Mouse (Mus musculus) midbrain, embryonic 14.5 days (tissue): Measurements from ENCODE around the gene BC025920. TPM values are rescaled to one million over a fixed set of nuclear protein-coding genes. Genes with fewer than 3 reads are reported as not detected.

Source experiments
- ATAC-seq: fragments of 200-750 bp; cut with Nextera tagmentation; 2 replicates; pipeline ENCODE4 v1.8.0; 2017; ENCODE audit warnings: moderate number of reproducible peaks, moderate library complexity; ENCODE audit not compliant: low FRiP score, low TSS enrichment
- DNase-seq: peaks from one replicate; pipeline ENCODE4 v3.0.0-alpha.2; 2015
- H3K27ac ChIP-seq: fragments of 300-500 bp; sonication (generic); replicated peaks from 2 replicates; pipeline ENCODE4 v1.5.1; 2014; ENCODE audit warnings: mild to moderate bottlenecking, low read depth, low read length, moderate library complexity
- H3K27me3 ChIP-seq: fragments of 300-500 bp; sonication (generic); 2 replicates; pipeline ENCODE4 v1.6.1; 2014; ENCODE audit warnings: low read length, control low read depth, mixed read lengths; ENCODE audit not compliant: control insufficient read depth, insufficient read depth
- H3K36me3 ChIP-seq: fragments of 300-500 bp; sonication (generic); 2 replicates; pipeline ENCODE4 v1.6.1; 2014; ENCODE audit warnings: low read length, control low read depth; ENCODE audit not compliant: control insufficient read depth, insufficient read depth
- H3K4me1 ChIP-seq: fragments of 300-500 bp; sonication (generic); 2 replicates; pipeline ENCODE4 v1.6.1; 2014; ENCODE audit warnings: mild to moderate bottlenecking, antibody characterized with exemption, low read length, control low read depth; ENCODE audit not compliant: control insufficient read depth, insufficient read depth
- H3K4me2 ChIP-seq: fragments of 300-500 bp; sonication (generic); 2 replicates; pipeline ENCODE4 v1.6.1; 2014; ENCODE audit warnings: mild to moderate bottlenecking, low read length, moderate library complexity
- H3K4me3 ChIP-seq: fragments of 300-500 bp; sonication (generic); replicated peaks from 2 replicates; pipeline ENCODE4 v1.5.1; 2014; ENCODE audit warnings: low read depth, low read length
- H3K9ac ChIP-seq: fragments of 300-500 bp; sonication (generic); replicated peaks from 2 replicates; pipeline ENCODE4 v1.6.1; 2014; ENCODE audit warnings: mild to moderate bottlenecking, low read length, moderate library complexity
- H3K9me3 ChIP-seq: fragments of 300-500 bp; sonication (generic); 2 replicates; pipeline ENCODE4 v1.6.1; 2016; ENCODE audit warnings: low read length, control low read depth, mixed read lengths; ENCODE audit not compliant: control insufficient read depth
- WGBS: fragments of 180-500 bp; shearing (Covaris S2); extraction: QIAGEN DNeasy Blood & Tissue Kit; methylation state at CpG from one replicate; pipeline ENCODE4 v1.1.7; 2014; 5-methylcytosine and 5-hydroxymethylcytosine counted together
- polyA plus RNA-seq: library from polyadenylated mRNA; unstranded; fragments of >200 nt; fragmentation: Nextera tagmentation; extraction: Ambion mirVana; gene quantifications from 2 replicates; pipeline ENCODE4 v1.2.1, GENCODE M21; 2014

BC025920 gene
- polyA plus RNA-seq, 1 experiment from 2014 or later = 0.74 TPM

DNA sequence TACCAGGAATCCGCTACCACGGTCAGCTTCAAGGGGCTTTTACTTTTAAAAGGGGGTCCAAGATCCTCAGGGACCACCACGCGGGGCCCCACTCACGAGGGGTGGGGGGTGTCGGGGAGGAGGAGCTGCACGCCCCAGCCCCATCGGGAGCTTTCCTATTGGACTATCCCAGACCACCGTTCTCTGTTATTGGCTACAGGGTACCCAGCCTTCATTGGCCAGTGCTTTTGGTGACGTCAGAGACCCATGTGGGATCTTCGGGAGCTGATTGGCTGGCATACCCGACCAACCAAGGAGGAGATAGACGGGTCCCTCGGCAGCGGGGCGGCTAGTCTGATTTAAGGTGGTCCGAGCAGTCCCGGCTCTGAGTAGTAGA, 34.6 kb upstream of the BC025920 start:
- DNase-seq (peak; percentile 99), ATAC-seq (peak; percentile 91)
- WGBS = under 1% methylated on average over 18 of the region's 18 CpGs
- Histone ChIP-seq H3K4me1 (peaks cover 56% of the 10 kb centered on the region), H3K9me3 (no peaks in the 10 kb centered on the region), H3K9ac (no peak overlapping the region), H3K36me3 (peaks cover 2% of the 10 kb centered on the region; the same call in 1 of the 2 replicates), H3K27ac (peak overlapping the region; percentile 83), H3K27me3 (peaks cover 48% of the 10 kb centered on the region), H3K4me3 (peak overlapping the region; percentile 36), H3K4me2 (peak overlapping the region; percentile 85)

DNA sequence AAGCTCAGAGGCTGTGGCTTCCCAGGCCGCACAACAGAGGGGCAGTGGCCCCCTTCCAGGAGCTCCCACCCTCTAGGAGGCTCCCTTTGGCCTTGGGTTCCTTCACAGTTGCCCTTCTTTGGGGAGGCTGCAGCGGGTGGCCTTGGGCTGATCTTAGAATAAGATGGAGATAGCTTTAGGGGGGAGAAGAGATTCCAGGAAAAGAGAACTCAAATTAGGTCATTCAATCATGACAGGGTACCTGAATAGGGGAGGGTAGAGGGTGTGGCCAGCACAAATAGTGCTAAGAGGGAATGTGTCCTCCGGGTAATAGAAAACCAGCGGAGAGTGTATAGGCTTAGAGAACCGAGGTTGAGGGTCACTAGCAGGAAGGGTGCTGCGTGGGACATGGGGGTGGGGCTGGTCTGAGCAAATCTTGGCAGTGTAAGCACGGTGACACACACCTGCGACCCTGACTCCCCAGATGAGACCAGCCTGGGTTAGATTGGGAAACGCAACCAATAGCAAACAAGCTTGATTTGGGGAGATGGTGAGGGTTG, 33.9 kb upstream of the BC025920 start:
- ATAC-seq (no peak), DNase-seq (no peak)
- Histone ChIP-seq H3K4me3 (peak overlapping the region; percentile 36), H3K27ac (peak overlapping the region; percentile 67), H3K36me3 (no peaks in the 10 kb centered on the region), H3K4me2 (peak overlapping the region; percentile 85), H3K27me3 (peaks cover 47% of the 10 kb centered on the region), H3K4me1 (peaks cover 56% of the 10 kb centered on the region), H3K9ac (no peak overlapping the region), H3K9me3 (no peaks in the 10 kb centered on the region)
- 2% methylated on average over 9 of the region's 9 CpGs for WGBS

DNA sequence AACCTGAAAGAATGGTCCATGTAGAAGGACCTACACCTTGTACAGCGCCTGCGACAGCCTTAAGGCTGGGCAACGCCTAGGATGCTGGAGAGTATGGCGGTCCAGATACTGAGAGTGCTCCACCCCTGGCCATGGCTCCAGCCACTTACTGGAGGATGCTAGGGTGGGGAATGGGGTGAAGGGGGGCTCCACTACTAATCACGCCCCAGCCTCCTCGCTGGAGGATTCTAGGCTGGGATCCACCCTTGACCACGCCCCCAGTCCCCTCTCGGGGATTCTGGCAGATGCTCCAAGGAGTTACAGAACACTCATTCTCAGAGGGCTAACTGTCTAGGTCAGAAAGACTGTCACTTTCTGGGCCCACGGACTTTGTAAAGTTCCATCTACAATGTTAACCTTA, 33.1 kb upstream of the BC025920 start:
- 14% methylated on average over 9 of the region's 9 CpGs for WGBS
- Histone ChIP-seq H3K9me3 (no peaks in the 10 kb centered on the region), H3K27me3 (peaks cover 42% of the 10 kb centered on the region), H3K27ac (no peak overlapping the region), H3K4me3 (no peak overlapping the region), H3K4me1 (peaks cover 56% of the 10 kb centered on the region), H3K36me3 (no peaks in the 10 kb centered on the region), H3K4me2 (0 out of 2 replicates have a peak overlapping the region, but pooled peaks have one; percentile 85), H3K9ac (no peak overlapping the region)
- no peak for DNase-seq
- no peak for ATAC-seq

DNA sequence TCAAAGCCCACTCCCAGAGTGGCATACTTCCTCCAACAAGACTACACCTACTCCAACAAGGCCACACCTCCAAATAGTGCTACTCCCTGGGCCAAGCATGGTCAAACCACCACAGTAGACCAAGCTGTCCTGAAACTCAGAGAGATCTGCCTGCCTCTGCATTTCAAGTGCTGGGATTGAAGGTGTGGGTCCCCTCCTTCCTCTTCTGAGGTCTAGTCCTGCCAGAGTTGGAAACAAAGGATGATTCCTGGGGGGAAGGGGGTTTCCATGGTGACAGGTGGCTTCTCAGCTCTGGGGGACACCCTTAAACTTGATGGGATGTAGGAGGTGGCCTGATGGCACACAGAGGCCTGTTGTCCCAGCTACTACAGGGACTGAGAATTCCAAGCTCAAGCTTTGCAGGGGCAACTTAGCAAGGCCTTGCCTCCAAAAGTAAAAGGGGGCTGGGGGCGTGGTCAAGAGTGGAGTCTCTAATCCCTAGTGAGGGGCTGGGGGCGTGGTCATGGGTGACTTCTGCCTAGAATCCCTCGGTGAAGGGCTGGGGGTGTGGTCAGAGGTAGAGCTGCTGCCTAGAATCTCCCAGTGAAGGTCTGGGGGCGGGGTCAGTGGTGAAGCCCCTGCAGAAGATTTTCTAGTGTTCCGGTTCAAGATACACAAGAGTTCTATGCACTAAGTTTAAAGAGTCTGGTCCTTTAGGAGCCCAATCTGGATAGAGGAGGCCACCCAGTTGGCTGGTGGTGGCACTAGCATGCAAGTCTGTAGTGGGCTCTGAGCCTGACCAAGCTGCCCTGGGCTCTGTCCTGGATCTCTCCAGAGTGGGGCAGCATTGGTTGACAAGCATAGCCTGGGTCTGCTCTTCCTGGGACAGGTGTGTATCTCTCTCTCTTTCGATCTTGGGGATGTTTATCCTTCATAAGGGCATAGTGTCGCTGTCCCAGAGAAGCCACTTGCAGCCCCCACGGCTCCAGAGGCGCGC, 31.7 kb upstream of the BC025920 start, which contains the start of gene Tle2:
Tle2 (plus strand) TSS at position 481 of the 976 bp plus-strand sequence.
- Histone ChIP-seq H3K9ac (peak within 1 kb of the TSS; percentile 65), H3K4me1 (peaks cover 45% of the 10 kb centered on the region), H3K4me2 (peak within 1 kb of the TSS; percentile 73), H3K27me3 (peaks cover 47% of the 10 kb centered on the region), H3K36me3 (no peaks in the 10 kb centered on the region), H3K9me3 (no peaks in the 10 kb centered on the region), H3K4me3 (peak within 1 kb of the TSS; percentile 52), H3K27ac (peak within 1 kb of the TSS; percentile 68)
- WGBS = 16% methylated on average over 10 of the region's 10 CpGs
- no peak for DNase-seq
- ATAC-seq = no peak

DNA sequence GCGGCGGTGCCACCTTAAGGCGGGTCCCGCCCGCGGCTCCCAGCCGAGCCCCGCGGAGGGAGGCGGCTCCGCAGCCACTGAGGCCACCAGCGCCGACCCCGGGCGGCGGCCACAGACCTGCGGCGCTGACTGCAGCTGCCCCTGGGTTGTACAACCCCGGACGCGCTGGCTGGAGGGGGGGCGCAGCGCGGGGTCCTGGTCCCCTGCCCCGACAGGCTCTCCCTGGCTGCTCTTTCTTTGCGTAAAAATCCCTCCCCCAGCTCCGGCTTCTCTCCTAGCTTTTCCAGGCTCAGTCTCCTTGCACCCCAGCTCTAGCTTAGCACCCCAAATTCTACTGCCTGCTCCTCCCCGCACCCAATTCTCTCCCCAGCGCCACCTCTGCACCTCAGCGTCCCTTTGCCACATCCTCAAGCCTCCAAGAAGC, 30.9 kb upstream of the BC025920 start:
- H3K4me1 ChIP-seq = peaks cover 39% of the 10 kb centered on the region
- DNase-seq (peak; percentile 75), ATAC-seq (no peak)
- H3K4me3 ChIP-seq = peak overlapping the region; percentile 52
- peak overlapping the region; percentile 68 for H3K27ac ChIP-seq
- no peaks in the 10 kb centered on the region for H3K36me3 ChIP-seq
- peak overlapping the region; percentile 65 for H3K9ac ChIP-seq
- under 1% methylated on average over 29 of the region's 30 CpGs for WGBS
- H3K27me3 ChIP-seq = peaks cover 50% of the 10 kb centered on the region
- peak overlapping the region; percentile 73 for H3K4me2 ChIP-seq
- no peaks in the 10 kb centered on the region for H3K9me3 ChIP-seq

DNA sequence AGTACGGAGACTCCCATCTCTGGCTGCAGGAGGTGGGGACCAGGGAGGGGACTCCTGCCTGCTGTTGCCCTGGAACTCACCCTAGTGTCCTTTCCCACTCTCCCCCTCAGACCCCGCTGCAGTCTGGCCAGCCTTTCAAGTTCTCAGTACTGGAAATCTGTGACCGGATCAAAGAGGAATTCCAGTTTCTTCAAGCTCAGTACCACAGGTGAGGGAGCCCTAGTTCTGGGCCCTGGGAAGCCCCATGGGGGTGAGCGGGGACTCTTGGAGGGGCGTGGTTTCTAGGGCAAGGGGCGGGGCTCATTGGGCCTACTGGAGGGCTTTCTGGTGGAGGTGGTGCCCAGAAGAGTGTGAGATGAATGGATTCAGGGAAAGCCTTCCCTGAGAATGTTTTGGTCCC, 30.4 kb upstream of the BC025920 start:
- 3% methylated on average over 6 of the region's 6 CpGs for WGBS
- Histone ChIP-seq H3K9me3 (no peaks in the 10 kb centered on the region), H3K36me3 (no peaks in the 10 kb centered on the region), H3K4me3 (peak overlapping the region; percentile 52), H3K4me2 (peak overlapping the region; percentile 73), H3K27ac (peak overlapping the region; percentile 68; the same call in 1 of the 2 replicates), H3K27me3 (peaks cover 55% of the 10 kb centered on the region), H3K9ac (peak overlapping the region; percentile 65), H3K4me1 (peaks cover 35% of the 10 kb centered on the region)
- ATAC-seq (no peak), DNase-seq (no peak)

DNA sequence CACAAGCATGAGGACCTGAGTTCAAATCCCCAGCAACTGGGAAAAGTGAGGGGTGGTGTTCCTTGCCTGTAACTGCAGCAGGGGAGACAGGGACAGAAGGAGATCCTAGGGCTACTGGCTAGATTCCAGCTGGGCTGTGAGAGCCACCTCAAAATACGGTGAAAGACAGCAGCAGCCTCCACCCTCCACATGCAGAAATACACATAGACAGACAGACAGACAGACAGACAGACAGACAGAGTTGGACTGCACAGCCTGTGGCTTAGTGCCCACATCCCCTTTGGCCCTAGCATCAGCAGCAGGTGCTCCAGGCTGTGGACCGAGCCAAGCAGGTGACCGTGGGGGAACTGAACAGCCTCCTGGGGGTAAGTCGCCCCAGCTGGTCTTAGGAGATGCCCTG, 26.1 kb upstream of the BC025920 start:
- Histone ChIP-seq H3K4me2 (no peak overlapping the region), H3K27me3 (peaks cover 30% of the 10 kb centered on the region; the same call in 1 of the 2 replicates)
- no peak for DNase-seq

DNA sequence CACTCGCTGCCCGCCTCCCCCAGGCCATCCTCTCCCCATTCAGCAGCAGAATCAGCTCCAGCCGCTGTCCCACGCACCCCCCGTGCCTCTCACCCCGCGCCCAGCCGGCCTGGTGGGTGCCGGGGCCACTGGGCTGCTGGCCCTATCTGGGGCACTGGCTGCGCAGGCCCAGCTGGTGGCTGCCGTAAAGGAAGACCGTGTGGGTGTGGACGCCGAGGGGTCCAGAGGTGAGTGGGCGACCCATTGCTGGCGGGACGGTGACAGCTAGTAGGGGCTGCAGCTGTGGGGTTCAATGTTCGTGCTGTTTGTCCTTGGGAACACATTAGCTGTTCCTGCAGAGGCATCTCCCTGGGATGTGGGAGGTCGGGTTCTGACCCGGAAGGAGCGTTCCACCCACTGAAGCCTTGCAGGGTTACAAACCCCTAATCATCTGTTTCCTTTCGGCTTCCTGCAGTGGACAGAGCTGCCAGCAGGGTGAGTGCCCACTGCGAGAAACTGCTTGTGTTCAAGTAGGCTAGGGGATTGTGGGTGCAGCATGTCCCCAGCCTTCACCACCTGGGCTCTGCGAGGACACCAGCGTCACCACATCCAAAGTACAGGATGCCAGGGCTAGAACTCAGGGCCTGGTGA, 25.5 kb upstream of the BC025920 start:
- no peak for ATAC-seq
- 73% methylated on average over 25 of the region's 25 CpGs for WGBS
- H3K4me2 ChIP-seq = no peak overlapping the region
- no peak overlapping the region for H3K4me3 ChIP-seq
- H3K36me3 ChIP-seq = no peaks in the 10 kb centered on the region
- no peak for DNase-seq
- H3K9ac ChIP-seq = no peak overlapping the region
- no peak overlapping the region for H3K27ac ChIP-seq
- peaks cover 4% of the 10 kb centered on the region for H3K4me1 ChIP-seq
- no peaks in the 10 kb centered on the region for H3K9me3 ChIP-seq
- peaks cover 30% of the 10 kb centered on the region; the same call in 1 of the 2 replicates for H3K27me3 ChIP-seq

More for the DNA sequence above, 26.1 kb upstream of the BC025920 start:
- no peaks in the 10 kb centered on the region for H3K36me3 ChIP-seq
- ATAC-seq = no peak
- H3K9ac ChIP-seq = no peak overlapping the region
- 77% methylated on average over 4 of the region's 4 CpGs for WGBS
- H3K4me3 ChIP-seq = no peak overlapping the region
- peaks cover 10% of the 10 kb centered on the region for H3K4me1 ChIP-seq
- H3K27ac ChIP-seq = no peak overlapping the region
- no peaks in the 10 kb centered on the region for H3K9me3 ChIP-seq
